ENCODE assay signal across 27 mouse cellular contexts in genomic region chr3:115869360-115869759, GRCm38 (mm10). TPM values are rescaled to one million over a fixed set of nuclear protein-coding genes. Genes with fewer than 3 reads are reported as not detected.
DNase-seq lines count a peak whose midpoint lies in the region; ATAC-seq and TF ChIP-seq lines count a peak whose summit lies in the region.
"Had no signal": no experiment of that assay in that cellular context is flagged by ENCODE, and none has a peak within 500 bp of the region (broad histone marks: within the 10 kb centered on the region; RNA-seq: fewer than 3 reads in every experiment).

No protein-coding gene starts in this region.

- H3K36me3 ChIP-seq in MEL (ENCODE audit: control insufficient read depth in 1 of 2, insufficient read depth in 2 of 2, low read length in 2 of 2) = peaks cover 0 to 7% of the 10 kb centered on the region in 2 experiments; a peak in 2 of 4 replicates
- H3K36me3 ChIP-seq in liver, embryonic 13.5 days = no peaks in the 10 kb centered on the region
- H3K36me3 ChIP-seq: embryonic facial prominence, embryonic 12.5 days; hindbrain, embryonic 13.5 days; limb, embryonic 10.5 days; limb, embryonic 15.5 days; lung, embryonic 15.5 days; midbrain, embryonic 12.5 days; neural tube, embryonic 13.5 days had no signal

- H3K4me2 ChIP-seq in liver, embryonic 13.5 days = no peak overlapping the region
- H3K4me2 ChIP-seq: embryonic facial prominence, embryonic 12.5 days; hindbrain, embryonic 13.5 days; limb, embryonic 15.5 days; lung, embryonic 15.5 days; midbrain, embryonic 12.5 days; neural tube, embryonic 13.5 days had no signal

- H3K4me1 ChIP-seq in MEL (ENCODE audit: control insufficient read depth in 1 of 2, insufficient read depth in 2 of 2, low read length in 2 of 2) = peaks cover 3% of the 10 kb centered on the region in 2 experiments; a peak in 3 of 4 replicates
- H3K4me1 ChIP-seq in liver, embryonic 13.5 days (replicated peaks) = peaks cover 13% of the 10 kb centered on the region
- no peaks in the 10 kb centered on the region for H3K4me1 ChIP-seq in cerebellum, adult 2 months (ENCODE audit: control insufficient read depth, insufficient read depth, low read length)
- H3K4me1 ChIP-seq: embryonic facial prominence, embryonic 12.5 days; hindbrain, embryonic 13.5 days; limb, embryonic 10.5 days; limb, embryonic 15.5 days; lung, embryonic 15.5 days; midbrain, embryonic 12.5 days; neural tube, embryonic 13.5 days had no signal

- TF ChIP-seq POLR2A in MEL (IDR thresholded peaks at IDR 0.05; ENCODE audit: control insufficient read depth in 1 of 2, insufficient read depth in 1 of 2, low read depth in 1 of 2, low read length in 2 of 2, poor library complexity in 1 of 2) = no peak
- no peak for TF ChIP-seq POLR2A in cerebellum, adult 2 months (IDR thresholded peaks at IDR 0.05; ENCODE audit: borderline replicate concordance, insufficient read depth, low read length)

- H3K9me3 ChIP-seq in MEL (replicated peaks; ENCODE audit: insufficient read depth, low read length) = no peaks in the 10 kb centered on the region
- H3K9me3 ChIP-seq in liver, embryonic 13.5 days (replicated peaks) = no peaks in the 10 kb centered on the region
- H3K9me3 ChIP-seq: embryonic facial prominence, embryonic 12.5 days; limb, embryonic 10.5 days; limb, embryonic 15.5 days; lung, embryonic 15.5 days; midbrain, embryonic 12.5 days; neural tube, embryonic 13.5 days had no signal

- ATAC-seq in common myeloid progenitor, adult 5-6 weeks (replicated peaks; ENCODE audit: low read depth, poor library complexity, severe bottlenecking) = peak; percentile 93
- peak; percentile 92 for ATAC-seq in liver, embryonic 13.5 days (ENCODE audit: low read depth)
- ATAC-seq in megakaryocyte progenitor cell, adult 5-6 weeks (replicated peaks; ENCODE audit: poor library complexity) = peak; percentile 98
- ATAC-seq: forebrain, embryonic 16.5 days; intestine, postnatal 0 days; Patski had no signal

- 4% methylated on average over 2 of the region's 2 CpGs for WGBS in liver, embryonic 13.5 days (ENCODE audit: insufficient replicate concordance)
- 84% methylated on average over 2 of the region's 2 CpGs for WGBS in cerebellum, adult 2 months

- H3K9ac ChIP-seq in MEL (ENCODE audit: control insufficient read depth, low read depth, low read length, poor library complexity, severe bottlenecking) = no peak overlapping the region
- H3K9ac ChIP-seq in liver, embryonic 13.5 days = no peak overlapping the region
- H3K9ac ChIP-seq: embryonic facial prominence, embryonic 12.5 days; hindbrain, embryonic 13.5 days; limb, embryonic 15.5 days; lung, embryonic 15.5 days; midbrain, embryonic 12.5 days; neural tube, embryonic 13.5 days had no signal

- no peaks in the 10 kb centered on the region for H3K79me2 ChIP-seq in MEL (ENCODE audit: control insufficient read depth, insufficient read depth, low read length, poor library complexity)

- H3K27me3 ChIP-seq in MEL (ENCODE audit: control insufficient read depth in 1 of 2, insufficient read depth in 2 of 2, low read length in 2 of 2) = no peaks in the 10 kb centered on the region
- no peaks in the 10 kb centered on the region for H3K27me3 ChIP-seq in liver, embryonic 13.5 days
- no peaks in the 10 kb centered on the region for H3K27me3 ChIP-seq in cerebellum, adult 2 months (ENCODE audit: control insufficient read depth, insufficient read depth, low read length)
- H3K27me3 ChIP-seq: embryonic facial prominence, embryonic 12.5 days; hindbrain, embryonic 13.5 days; limb, embryonic 15.5 days; lung, embryonic 15.5 days; midbrain, embryonic 12.5 days; neural tube, embryonic 13.5 days; Patski had no signal

- TF ChIP-seq RAD21 in MEL (IDR thresholded peaks at IDR 0.05; ENCODE audit: low read depth, low read length) = no peak; the same call in 1 of the 2 replicates

- no peak for TF ChIP-seq CTCF in MEL (IDR thresholded peaks at IDR 0.05 in 2 of 3, conservative IDR thresholded peaks at IDR 0.05 in 1 of 3; ENCODE audit: control insufficient read depth in 1 of 3, insufficient read depth in 1 of 3, low read depth in 2 of 3, low read length in 3 of 3, poor library complexity in 1 of 3, severe bottlenecking in 1 of 3)
- TF ChIP-seq CTCF in cerebellum, adult 2 months (IDR thresholded peaks at IDR 0.05; ENCODE audit: borderline replicate concordance, insufficient read depth, low read depth, low read length) = no peak

- peak; percentile 83 to 91 for TF ChIP-seq EP300 in MEL (IDR thresholded peaks at IDR 0.05; ENCODE audit: low read depth in 1 of 2, low read length in 2 of 2)

- peak; percentile 83 for DNase-seq in MEL (ENCODE audit: low read depth, low spot score)
- DNase-seq in liver, embryonic 13.5 days = peak; percentile 14
- no peak for DNase-seq in urinary bladder, postnatal 10 days (ENCODE audit: low spot score)
- no peak for DNase-seq in urinary bladder, postnatal 14 days (ENCODE audit: low spot score)
- DNase-seq in cerebellum, adult 2 months = no peak
- DNase-seq: adrenal gland, postnatal 25 days; B cell, adult 2 months; cerebellum, adult 8-10 months; cerebellum, postnatal 36 days; embryo, embryonic 11 days; heart, postnatal 14 days; kidney, postnatal 14 days; layer of hippocampus, adult 9-11 months; right cerebral cortex, postnatal 14 days had no signal

- no peak overlapping the region for H3K27ac ChIP-seq in MEL (ENCODE audit: control insufficient read depth, low read depth, low read length)
- H3K27ac ChIP-seq in liver, embryonic 13.5 days = no peak overlapping the region
- H3K27ac ChIP-seq in cerebellum, adult 2 months (ENCODE audit: insufficient read depth, low read length) = no peak overlapping the region
- H3K27ac ChIP-seq: embryonic facial prominence, embryonic 12.5 days; hindbrain, embryonic 13.5 days; limb, embryonic 10.5 days; limb, embryonic 15.5 days; lung, embryonic 15.5 days; midbrain, embryonic 12.5 days; neural tube, embryonic 13.5 days had no signal

- H3K4me3 ChIP-seq in MEL (ENCODE audit: control insufficient read depth in 1 of 2, insufficient read depth in 1 of 2, low read depth in 2 of 2, low read length in 2 of 2) = no peak overlapping the region; a peak in 1 of 4 replicates
- no peak overlapping the region for H3K4me3 ChIP-seq in liver, embryonic 13.5 days (replicated peaks)
- no peak overlapping the region for H3K4me3 ChIP-seq in cerebellum, adult 2 months (replicated peaks; ENCODE audit: insufficient read depth, low read depth, low read length)
- H3K4me3 ChIP-seq: embryonic facial prominence, embryonic 12.5 days; hindbrain, embryonic 13.5 days; limb, embryonic 10.5 days; limb, embryonic 15.5 days; lung, embryonic 15.5 days; midbrain, embryonic 12.5 days; myocyte; neural tube, embryonic 13.5 days had no signal

TF ChIP-seq in MEL, 35 proteins besides CTCF, POLR2A, EP300 and RAD21:
- TF ChIP-seq SMC3 (IDR thresholded peaks at IDR 0.05; ENCODE audit: low read depth, low read length) (no peak), MEF2A (IDR thresholded peaks at IDR 0.05; ENCODE audit: extremely low read depth, insufficient replicate concordance, low read depth, low read length, poor library complexity, severe bottlenecking) (no peak), SIN3A (IDR thresholded peaks at IDR 0.05; ENCODE audit: low read length) (peak; percentile 68), E2F4 (IDR thresholded peaks at IDR 0.05; ENCODE audit: borderline replicate concordance, low read depth, low read length) (no peak), ZKSCAN1 (IDR thresholded peaks at IDR 0.05; ENCODE audit: low read depth, low read length) (no peak), POLR2AphosphoS5 (IDR thresholded peaks at IDR 0.05; ENCODE audit: borderline replicate concordance, low read depth, low read length) (no peak), ETS1 (IDR thresholded peaks at IDR 0.05; ENCODE audit: low read depth, low read length) (peak; percentile 83), MXI1 (IDR thresholded peaks at IDR 0.05; ENCODE audit: low read depth, low read length) (peak; percentile 58; the same call in 1 of the 2 replicates), KAT2A (conservative IDR thresholded peaks at IDR 0.05; ENCODE audit: low read depth, low read length) (no peak), BHLHE40 (IDR thresholded peaks at IDR 0.05; ENCODE audit: borderline replicate concordance, low read depth, low read length) (peak; percentile 42; the same call in 1 of the 2 replicates), ZNF384 (IDR thresholded peaks at IDR 0.05; ENCODE audit: low read depth, low read length) (peak; percentile 56), MYC (IDR thresholded peaks at IDR 0.05; ENCODE audit: low read depth, low read length) (peak; percentile 78; the same call in 1 of the 2 replicates), MAX (IDR thresholded peaks at IDR 0.05; ENCODE audit: low read length) (0 out of 2 replicates have a peak, but pooled peaks have one; percentile 39), ZMIZ1 (IDR thresholded peaks at IDR 0.05; ENCODE audit: low read depth, low read length) (no peak), TBP (IDR thresholded peaks at IDR 0.05; ENCODE audit: low read depth, low read length) (no peak), GATA1 (IDR thresholded peaks at IDR 0.05; ENCODE audit: low read depth, low read length) (peak; percentile 94), MAZ (IDR thresholded peaks at IDR 0.05; ENCODE audit: low read depth, low read length) (no peak), POLR2AphosphoS2 (IDR thresholded peaks at IDR 0.05; ENCODE audit: low read length) (no peak), HCFC1 (IDR thresholded peaks at IDR 0.05; ENCODE audit: low read depth, low read length) (0 out of 2 replicates have a peak, but pooled peaks have one; percentile 19), MAFK (IDR thresholded peaks at IDR 0.05; ENCODE audit: borderline replicate concordance, low read depth, low read length) (no peak), RCOR1 (IDR thresholded peaks at IDR 0.05; ENCODE audit: low read depth, low read length) (peak; percentile 81), MYB (IDR thresholded peaks at IDR 0.05; ENCODE audit: low read depth, low read length) (0 out of 2 replicates have a peak, but pooled peaks have one; percentile 12), TAL1 (IDR thresholded peaks at IDR 0.05; ENCODE audit: low read length) (peak; percentile 80), TCF12 (IDR thresholded peaks at IDR 0.05; ENCODE audit: low read depth, low read length) (peak; percentile 88)

RNA-seq across cellular contexts. Expression of gene Dph5, which starts 18.3 kb away (rescaled TPM):
- total RNA-seq in MEL (2012; rRNA removed) = 45.8 and 48.6 TPM in 2 replicates
- 10 to 100 TPM in 1 of 2 experiments, not detected in 1; 34.9 TPM for polyA plus RNA-seq in MEL (2012; ENCODE audit: insufficient read depth in 1 of 2, insufficient read length in 2 of 2, low read depth in 1 of 2, low replicate concordance in 2 of 2, missing spikeins in 1 of 2)
- 66.7 and 76.1 TPM in 2 replicates for total RNA-seq in common myeloid progenitor, adult 5-6 weeks (2017)
- 23.5 and 25.6 TPM in 2 replicates for polyA plus RNA-seq in liver, embryonic 13.5 days (2015; fragmentation: Nextera tagmentation; extraction: Ambion mirVana)
- 34.0 and 51.8 TPM in 2 replicates for total RNA-seq in megakaryocyte progenitor cell, adult 5-6 weeks (2015)
- 60.9 and 69.0 TPM in 2 replicates for total RNA-seq in megakaryocyte progenitor cell, adult 5-6 weeks (2017)
- polyA plus RNA-seq in cerebellum, adult 2 months (2012; rRNA removed) = 11.4 and 12.2 TPM in 2 replicates

Comparison
In these comparisons a context has a peak if more than half of its experiments do, and no peak if none do; other contexts are left out.
1. DNase-seq: peak in MEL (single experiment) and liver, embryonic 13.5 days (single experiment); none in urinary bladder, postnatal 10 days (single experiment), urinary bladder, postnatal 14 days (single experiment) and cerebellum, adult 2 months (0 of 2).
2. Peak in every context shown above with its lines, with median percentiles within 50 percentile points of each other: ATAC-seq.